Mouse (Mus musculus) spleen, postnatal 14 days (tissue): ENCODE data around the gene Fbxl15.
A peak's percentile ranks its signal among the peaks of the same experiment; 100 is the strongest.

Experiments
- DNase-seq, 2 experiments: peaks; one replicate each; pipeline ENCODE4 v3.0.0; 2021 to 2022; ENCODE audit warnings: low spot score in 2 of 2

Gene Fbxl15

DNA sequence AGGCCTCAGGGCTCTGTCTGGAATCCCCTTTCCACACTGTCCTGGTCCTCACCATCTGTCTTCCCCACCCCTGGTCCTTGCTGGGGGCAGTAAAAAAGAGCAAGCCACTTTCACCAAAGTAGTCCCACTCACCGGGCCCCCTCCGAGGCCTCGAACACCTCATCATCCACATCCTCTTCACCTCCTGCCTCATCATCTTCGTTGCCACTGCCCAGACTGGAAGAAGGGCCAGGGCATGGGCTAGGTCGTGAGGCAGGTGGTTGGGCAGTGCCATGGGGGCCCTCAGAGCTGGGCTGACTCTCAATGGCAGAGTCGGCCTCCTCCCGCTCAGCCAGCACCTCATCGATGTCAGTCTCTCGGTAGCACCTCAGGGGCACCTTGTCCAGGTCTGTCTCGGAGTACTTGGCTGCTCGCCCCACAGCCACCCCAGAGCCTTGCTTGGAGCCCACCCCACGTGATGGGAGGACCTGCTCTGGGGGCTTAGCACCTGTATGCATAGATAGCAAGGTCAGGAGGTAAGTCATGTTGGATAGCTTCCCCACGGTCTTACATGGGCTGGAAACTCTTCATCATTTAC lies 4.9 kb upstream of the Fbxl15 start:
- no peak for DNase-seq

DNA sequence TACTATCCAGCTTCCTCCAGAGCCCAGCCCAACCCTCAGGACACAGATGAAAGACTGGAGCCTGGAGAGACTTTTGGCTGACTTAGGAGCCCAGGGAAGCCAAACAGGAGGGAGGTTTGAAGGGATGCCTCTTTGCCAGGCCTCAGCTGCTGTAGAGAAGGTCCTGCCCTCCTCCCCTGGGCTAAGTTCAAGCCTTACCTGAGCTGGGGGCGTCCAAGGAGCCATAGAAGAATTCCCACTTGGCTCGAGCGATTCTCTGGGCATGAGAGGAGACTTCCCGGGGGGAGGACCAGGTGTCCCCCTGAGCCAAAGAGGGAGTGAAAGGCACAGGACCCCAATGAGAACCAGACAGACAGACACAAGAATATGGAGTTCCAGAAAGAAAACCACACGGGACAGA lies 4.3 kb upstream of the Fbxl15 start:
- DNase-seq = no peak

DNA sequence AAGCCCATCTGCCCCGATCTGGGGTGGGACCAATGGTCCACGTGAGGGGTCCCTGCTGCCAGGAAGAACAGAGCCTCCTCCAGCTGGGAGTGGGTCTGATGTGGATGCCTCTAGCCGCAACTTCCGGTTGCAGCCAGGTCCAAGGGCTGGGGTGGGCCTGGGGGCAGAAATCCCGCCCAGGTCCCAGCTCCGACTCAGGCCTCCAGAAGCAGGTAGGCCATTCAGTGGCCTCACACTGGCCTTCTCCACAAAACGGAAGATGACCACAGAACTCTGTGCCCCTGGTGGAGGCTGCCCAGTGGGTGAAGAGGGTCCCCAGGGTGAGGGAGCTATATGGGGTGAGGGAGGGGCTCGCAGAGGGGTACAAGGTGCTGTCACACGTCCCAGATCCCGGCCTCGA lies 3.6 kb upstream of the Fbxl15 start:
- DNase-seq = no peak

DNA sequence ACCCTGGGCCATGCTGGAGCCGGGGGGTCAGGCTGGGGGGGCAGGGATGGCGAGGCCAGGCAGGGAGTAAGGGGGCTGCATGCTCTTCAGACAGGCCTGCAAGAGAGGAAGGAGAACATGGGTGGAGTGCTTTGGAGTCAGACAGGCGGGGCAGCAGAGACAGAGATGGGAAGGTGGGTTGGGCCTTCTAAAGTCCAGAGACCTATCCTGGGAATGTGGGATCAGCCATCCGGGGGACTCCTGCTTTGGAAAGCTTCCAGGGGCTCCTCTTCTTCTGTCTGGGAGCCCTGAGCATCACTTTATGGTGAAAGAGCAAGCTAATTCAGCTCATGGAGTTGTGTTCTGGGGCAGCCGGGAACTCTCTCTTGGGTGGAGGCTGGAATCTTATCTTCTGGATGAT lies 3.1 kb upstream of the Fbxl15 start:
- no peak for DNase-seq

DNA sequence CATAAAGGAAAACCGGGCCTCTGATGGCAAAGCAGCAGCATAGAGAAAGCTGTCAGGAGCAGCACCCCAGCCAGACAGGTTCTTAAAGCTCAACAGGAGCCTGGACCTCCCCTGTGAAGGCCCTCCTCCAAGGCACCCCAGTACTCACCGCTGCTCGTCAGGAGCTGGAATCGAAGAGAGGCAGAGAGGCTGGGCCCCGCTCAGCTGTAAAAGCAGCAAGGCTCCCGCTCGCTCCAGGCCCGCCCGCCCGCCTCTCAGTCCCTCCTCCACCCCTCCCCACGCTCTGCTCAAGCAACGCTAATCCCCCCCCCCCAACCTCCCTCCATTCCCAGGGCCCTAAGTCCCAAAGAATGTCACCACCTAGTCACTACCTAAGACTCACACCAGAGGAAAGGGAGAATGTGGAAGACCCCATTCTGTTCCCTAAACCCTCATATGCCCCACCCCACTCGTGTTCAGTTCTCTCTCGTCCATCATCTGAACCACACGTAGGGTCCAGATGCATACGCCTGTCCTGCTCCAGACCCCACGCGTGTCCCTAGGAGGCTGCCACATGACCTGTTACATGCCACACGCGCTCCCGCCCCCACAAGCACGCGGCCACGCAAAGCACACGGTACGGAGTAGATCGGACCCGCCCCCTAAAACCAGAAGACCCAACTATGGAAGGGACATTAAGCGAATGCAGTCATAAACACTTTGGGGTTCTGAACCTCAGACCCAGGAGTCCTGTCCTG lies 1.8 kb upstream of the Fbxl15 start:
- DNase-seq = no peak

DNA sequence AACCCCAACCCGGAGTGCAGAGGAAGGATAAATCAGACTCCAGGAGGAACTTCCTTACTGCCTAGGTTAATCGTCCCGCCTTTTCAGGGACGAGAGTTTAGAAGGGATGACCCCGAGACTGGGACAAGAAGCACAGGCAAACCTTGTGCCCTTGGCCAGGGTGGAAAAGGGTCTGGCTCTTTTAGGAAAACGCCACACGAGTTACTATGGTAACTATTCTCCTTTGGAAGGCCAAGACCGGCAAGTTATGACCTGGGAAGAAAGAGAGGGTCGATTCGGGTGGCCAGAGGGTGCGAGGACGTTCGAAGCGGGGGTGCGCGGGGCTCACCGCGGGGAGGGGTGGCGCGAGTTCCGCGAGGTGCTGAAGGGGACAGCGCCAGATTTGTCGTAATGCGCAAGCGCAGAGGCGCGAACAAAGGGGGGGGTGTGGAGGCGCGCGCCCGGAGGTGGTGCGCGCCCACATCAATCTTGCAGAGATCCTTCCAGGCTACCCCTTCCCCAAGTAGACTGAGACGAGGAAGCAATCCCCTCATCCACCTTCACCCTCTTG lies 1.2 kb upstream of the Fbxl15 start, which contains the start of gene Psd:
Gene Psd (minus strand): TSS at position 401 of the 550 bp plus-strand sequence.
- DNase-seq = no peak

DNA sequence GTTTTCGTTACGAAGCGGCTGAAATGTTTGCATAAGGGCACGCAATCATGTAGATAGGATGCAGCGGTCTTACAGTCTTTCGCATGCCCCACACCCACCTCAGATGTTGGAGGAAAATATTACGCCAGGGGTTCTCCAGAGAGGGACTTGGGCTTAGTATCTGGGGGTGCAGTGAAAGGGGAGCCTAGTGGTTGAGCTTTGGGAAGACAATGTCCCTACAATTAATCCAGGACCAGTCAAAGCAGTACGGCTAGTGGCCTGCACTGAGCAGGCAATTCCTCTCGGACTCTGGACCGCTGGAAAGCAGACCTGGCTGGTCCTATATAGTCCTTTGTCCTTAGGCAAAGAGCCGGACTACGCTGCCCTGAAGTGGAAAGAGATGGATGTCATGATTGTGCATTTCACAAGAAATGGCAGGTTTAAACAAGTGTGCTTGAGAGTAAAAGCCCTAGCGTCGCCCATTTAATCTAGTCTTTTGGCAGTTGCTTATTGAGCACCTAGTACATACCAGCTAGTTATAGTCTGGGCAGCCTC lies 386 bp upstream of the Fbxl15 start:
- DNase-seq = no peak

DNA sequence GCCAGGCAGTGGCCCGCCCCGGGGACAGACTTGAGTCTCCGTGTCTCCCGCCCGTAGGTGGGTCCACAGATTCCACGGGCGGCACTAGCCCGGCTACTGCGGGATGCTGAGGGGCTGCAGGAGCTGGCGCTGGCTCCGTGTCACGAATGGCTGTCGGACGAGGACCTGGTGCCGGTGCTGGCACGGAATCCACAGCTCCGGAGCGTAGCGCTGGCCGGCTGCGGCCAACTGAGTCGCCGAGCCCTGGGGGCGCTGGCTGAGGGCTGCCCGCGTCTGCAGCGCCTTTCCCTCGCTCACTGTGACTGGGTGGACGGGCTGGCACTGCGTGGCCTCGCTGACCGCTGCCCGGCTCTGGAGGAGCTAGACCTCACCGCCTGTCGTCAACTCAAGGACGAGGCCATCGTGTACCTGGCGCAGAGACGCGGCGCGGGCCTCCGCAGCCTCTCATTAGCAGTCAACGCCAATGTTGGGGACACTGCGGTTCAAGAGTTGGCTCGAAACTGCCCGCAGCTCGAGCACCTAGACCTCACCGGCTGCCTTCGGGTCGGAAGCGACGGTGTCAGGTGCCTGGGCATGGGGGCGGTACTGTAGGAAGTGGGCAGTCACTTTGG lies 1.2 kb downstream of the Fbxl15 start:
- DNase-seq = no peak

DNA sequence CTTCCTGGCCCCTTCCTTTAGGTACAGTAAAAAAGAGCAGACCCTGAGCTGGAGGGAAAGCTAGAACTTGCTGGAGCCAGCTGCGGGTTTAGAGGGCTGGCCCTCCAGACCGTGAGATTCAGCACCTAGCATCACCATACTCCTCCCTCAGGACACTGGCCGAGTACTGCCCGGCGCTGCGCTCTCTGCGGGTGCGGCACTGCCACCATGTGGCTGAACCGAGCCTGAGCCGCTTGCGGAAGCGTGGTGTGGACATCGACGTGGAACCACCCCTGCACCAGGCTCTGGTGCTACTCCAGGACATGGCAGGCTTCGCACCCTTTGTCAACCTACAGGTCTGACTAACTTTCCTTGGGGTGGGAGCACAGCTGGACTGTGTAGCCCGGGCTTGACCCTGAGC lies 2.0 kb downstream of the Fbxl15 start:
- DNase-seq = peak; percentile 81 to 82

DNA sequence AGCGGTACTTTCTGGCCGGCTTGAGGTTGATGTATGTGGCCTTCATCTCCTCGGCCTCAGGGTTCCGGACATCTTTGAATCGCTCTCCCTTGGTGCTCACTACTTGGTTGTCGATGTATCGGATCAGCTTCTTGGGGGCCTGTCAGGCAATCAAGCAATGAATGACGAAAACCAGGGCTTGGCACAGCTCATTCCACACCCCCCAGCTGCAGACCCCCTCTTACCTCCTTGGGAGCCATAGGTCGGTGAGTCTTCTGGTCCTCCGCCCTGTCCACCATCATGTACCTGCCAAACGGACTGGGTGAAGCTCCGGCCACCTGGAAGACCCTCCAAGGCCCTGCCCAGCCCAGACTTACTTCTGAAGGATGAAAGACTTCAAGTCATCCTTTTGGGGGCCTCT lies 2.7 kb downstream of the Fbxl15 start:
- DNase-seq = no peak

DNA sequence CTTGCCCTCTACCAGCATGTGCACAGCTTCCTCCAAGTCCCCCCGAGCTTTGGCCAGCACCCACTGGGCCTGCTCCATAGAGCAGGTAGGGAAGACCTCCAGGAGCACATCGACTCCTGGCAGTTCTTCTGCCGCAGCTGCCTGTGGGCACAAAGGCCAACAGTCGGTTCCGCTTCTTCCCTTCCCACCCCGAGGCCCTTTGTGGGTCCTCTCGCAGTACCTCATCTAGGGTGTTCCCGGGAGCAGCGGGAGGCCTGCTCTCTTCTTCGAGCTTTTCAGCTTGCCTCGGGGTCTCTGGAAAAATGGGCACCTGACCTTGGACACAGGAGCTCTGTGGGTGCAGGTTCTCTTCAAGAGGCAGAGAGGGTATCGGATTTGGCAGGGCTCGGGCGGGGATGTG lies 3.3 kb downstream of the Fbxl15 start:
- no peak for DNase-seq

DNA sequence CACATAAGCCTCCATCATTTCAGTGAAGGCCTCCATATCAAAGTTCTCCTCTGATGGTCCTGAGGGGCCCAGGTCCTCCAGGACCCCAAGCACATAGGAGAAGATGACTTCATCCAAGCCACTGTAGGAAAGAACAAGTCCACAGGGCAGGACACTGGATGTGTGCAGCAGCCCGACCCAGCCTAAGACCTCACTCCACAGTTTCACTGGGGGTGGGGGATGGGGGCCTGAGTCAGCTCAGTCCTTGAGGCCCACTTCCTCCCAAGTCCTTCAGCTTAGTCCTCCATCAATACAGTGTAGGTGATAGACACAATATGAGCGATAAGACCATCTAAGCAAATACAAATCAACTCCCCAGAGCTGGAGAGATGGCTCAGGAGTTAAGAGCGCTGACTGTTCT lies 4.0 kb downstream of the Fbxl15 start:
- DNase-seq = no peak

DNA sequence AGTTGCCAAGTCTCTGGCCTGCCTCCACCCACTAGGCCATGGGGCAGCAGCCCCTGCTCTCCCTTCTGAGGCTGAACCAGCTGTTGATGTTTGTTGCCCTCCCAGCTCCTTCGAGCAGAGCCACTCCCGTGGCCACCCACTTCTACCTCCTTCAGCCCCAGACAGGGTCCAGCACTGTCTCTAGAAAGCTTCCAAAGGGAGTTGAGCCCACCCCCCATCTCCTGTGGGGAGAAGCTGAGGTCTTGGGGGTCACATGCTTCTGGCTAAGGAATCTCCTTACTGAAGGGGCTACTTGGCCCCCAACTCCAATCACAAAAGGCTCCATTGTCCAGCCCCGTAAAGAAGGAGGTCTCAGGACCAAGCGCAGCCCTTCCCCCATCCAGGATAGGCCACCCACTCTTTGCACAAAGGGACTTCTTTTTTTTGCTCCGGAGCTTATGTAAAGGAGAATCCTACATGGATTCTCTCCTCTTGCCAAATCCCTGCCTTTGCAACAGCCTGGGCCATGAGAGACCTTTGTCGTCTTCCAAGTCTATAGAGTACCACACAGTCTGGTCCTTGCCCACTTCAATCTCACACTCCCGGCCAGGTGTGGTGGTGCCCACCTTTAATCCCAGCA lies 4.8 kb downstream of the Fbxl15 start:
- DNase-seq = no peak

DNA sequence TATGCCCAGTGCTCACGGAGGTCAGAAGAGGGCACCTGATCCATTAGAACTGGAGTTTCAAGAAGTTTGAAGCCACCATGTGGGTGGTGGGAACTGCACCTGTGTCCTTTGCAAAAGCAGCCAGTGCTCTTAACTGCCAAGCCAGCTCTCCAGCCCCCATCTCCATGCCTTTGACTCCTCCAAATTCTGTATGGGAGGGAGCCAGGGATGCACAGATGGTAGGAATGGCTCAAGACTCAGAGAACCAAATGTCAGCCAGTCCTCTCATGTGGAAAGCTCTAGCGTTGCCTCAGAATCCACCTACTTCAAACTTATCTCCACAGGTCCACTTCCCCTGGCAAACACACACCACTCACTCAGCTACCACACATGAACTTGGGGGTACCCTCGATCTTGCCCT lies 5.9 kb downstream of the Fbxl15 start:
- no peak for DNase-seq

DNA sequence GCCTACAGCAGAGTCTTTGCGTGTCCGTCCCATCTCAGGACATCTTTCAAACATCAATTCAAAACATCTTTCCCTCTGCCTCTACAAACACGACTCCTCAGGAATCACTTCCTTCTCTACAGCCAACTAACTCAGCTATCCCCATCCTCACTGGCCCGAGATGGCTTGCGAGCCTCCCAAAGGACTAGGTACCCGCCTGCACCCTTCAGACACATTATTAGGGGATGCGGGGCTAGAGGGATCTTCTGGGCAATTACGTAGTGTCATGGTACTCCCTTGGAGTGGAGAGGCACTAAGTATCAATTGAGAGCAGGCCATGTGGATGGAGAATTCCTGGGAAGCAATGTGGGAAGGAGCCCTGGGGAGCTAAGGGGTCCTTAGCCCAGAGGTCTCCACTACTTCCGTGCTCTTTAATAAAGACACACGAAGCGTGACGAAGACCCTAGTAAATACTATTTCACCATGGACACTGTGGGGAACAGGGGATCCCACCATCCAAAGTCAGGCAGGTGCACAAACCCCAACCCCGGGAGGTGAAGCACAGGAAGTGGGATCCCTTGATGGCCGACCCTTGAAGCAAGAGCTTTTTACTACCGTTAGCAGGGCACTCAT lies 9.8 kb downstream of the Fbxl15 start:
- no peak for DNase-seq

DNA sequence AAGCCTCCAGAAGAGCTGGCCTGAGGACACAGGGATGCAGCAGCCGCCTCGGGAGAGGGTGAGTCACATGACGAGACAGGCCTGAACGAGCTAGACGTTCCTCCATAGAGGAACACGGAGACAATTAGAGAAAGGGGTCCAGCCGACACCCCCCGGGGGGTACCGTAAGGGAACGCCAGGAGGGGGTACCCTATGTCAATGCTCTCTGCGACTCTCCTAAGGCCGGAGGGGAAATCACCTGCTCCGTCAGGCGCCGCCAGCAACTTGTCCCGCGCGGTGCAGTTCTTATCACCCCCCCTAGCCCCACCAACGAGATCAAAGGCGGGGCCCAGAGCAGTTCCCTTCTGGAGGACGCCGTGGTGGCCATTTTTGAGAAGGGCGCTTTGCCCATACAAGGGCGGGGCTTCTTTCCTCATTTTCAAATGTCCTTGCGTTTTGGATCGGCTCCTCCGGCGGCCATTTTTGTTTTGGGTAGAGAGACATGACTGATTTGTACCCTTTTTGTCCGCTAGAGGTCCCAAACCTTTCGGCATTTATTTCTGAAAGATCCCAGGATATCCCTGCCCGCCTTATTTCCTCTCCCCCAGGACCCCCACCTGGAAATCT lies 10.4 kb downstream of the Fbxl15 start, which contains the start of gene Cuedc2:
Gene Cuedc2 (minus strand): TSS at position 372 of the 606 bp plus-strand sequence.
- peak; percentile 97 to 99 for DNase-seq

DNA sequence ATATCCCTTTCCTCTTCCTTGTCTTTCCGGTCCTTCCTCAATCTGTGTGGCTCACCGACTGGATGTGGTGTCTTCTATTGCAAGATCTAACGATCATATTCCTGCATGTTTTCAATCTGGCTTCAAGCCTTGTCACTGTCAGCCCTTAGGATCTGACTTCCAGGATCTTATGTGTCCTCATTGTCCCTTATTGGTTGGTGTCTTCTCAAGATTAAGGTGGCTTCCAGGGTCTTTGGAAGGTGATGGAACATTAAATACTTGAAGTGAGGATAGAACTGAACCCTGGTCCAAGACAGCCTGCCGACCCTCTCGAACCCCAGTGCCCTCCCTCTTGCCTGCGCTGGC lies 10.9 kb downstream of the Fbxl15 start:
- DNase-seq = no peak

DNA sequence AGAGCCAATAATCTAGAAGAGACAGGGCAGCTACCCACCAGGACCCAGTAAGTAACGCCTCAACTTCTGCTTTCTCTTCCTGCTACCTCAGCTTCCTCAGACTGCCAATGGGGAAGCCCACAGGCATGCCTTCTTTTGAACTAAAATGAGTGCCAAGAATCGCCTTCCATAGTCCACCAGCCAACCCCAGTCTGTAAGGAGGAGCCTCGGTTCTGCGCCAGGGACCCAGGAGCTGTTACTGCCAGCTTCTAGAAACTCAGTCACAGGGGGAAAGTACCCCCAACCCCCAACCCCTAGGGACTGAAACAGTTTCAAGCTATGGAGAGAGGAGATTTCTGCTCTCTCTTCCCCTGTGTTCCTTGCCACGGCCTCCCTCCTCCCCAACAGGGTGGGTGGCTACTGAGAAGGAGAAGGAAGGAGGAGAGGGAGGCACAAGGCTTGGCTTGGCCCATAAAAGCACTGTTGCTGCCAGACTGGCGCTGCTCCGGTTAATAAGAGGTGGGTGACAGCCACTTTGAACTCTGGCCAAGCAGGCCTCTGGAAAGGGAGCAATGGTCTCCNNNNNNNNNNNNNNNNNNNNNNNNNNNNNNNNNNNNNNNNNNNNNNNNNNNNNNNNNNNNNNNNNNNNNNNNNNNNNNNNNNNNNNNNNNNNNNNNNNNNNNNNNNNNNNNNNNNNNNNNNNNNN lies 11.4 kb downstream of the Fbxl15 start:
- peak in 1 of 2 experiments; percentile 31 for DNase-seq

DNA sequence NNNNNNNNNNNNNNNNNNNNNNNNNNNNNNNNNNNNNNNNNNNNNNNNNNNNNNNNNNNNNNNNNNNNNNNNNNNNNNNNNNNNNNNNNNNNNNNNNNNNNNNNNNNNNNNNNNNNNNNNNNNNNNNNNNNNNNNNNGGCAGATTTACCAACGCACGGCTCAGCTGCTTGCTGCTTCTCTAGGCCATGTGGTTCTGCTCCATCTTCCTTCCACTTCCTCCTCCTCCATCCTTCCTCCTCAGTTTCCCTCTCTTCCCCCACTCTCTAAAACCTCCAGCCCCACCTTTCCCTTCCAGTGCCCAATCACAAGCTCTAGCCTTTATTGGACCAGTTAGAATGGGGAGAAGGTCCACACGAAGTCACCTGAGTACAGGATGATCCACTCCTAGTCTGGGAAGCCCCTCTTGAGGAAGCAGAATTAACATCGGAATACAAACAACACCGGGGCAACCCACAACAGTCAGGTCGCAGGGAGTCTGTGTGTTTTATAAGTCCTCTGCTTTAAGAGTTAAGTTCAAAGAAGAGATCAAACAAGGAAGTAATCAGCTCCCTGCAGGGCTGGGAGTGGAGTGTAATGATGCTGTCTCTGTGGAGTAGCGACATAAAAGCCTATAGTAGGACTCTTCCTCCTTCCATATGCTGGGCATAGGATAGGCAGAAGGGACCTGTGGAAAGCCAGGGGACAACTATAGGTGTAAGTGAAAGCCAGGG lies 16.9 kb downstream of the Fbxl15 start:
- no peak for DNase-seq

DNA sequence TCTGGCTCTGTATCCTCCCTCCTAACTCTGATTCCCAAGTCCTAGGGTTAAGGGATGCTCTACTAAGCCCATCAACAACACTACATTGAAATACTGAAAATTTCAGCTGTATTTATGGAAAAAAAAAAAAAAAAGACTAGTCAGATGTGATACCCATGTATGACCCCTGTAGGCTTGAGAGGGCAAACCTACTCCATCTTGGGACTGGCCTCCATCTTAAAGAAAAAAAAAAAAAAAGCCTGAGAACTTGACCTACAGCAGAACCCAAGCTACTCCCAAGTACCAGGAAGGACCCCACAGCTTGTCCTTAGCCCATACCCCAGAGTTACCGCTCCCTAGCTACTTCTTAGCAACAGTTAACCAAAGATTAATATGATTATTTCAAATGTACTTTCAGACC lies 19.2 kb downstream of the Fbxl15 start:
- DNase-seq = no peak
